Mouse (Mus musculus): ENCODE data around the gene Zfp710. TPM values are rescaled to one million over a fixed set of nuclear protein-coding genes. Genes with fewer than 3 reads are reported as not detected.
"Not testable (repeated sequence)": the region's sequence is repeated elsewhere in the genome, so short reads cannot be mapped to it uniquely, and the experiment has no call there.

Zfp710 gene
- total RNA-seq (2022) = 10 to 100 TPM; 18.5 to 37.8 (median 27.3) TPM

DNA sequence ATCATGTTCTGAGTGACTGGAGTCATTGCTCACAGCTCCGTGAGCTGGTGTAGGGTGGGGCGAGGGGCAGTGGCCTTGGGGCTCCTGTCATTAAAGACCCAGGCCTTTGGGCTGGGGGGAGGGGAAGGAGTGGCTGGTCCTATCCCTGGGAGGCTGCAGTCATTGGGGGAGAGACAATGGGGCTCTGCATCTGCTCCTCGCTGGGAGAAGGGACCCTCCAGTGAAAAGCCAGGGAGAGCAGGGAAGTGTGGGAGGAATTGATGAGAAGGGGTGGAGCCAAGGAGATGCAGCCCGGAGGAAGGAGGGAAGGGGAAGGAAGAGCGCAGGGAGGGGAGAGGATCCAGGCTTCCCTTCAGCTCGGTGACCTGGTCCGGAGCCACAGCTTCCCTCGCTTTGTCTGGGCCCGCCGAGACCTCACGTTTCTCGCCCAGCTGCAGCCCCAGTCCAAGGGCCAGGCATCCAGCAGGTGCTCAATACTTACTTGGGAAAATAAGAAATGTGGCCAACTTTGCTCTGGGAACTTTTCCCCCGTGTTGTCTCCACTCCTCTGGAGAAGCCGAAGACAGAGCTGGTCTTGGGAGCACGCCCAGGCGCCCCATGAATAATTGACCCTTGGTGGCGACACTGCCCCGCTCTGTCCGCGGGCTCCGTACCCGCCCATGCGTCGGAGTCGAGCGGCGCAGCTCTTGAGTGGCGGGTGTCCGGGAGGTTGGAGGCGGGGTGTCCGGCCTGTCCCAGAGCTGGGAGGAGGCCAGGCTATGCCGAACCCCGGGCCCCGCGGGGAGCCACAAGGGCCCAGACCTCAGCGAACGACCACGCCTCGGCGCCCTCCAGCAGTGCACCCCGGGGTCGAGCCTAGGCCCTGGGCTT, at the start of gene Zfp710:
Gene Zfp710, plus strand, starts transcription at position 294 of the 870 bp plus-strand sequence.
- DNase-seq (ENCODE audit: low spot score in 2 of 2) = peak; percentile 77 to 87

DNA sequence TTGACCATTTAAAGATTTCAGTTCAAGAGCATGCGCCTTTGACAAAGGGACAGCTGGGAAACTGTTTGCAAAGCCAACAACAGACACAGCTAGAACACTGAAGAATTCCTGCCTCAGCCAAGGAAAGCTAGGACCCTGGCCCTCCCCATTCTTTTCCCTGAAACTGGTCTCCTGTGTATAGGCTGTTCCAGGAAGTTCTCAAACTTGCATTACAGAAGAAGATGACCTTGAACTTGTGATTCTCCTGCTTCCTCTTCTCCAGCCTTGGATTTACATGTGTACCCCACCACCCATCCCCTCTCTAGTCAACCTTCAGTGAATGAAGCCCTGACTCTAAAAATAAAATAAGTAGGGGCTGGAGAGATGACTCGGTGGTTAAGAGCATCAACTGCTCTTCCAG, 49.3 kb upstream of the Zfp710 start:
- DNase-seq (ENCODE audit: low spot score in 2 of 2) = no peak

DNA sequence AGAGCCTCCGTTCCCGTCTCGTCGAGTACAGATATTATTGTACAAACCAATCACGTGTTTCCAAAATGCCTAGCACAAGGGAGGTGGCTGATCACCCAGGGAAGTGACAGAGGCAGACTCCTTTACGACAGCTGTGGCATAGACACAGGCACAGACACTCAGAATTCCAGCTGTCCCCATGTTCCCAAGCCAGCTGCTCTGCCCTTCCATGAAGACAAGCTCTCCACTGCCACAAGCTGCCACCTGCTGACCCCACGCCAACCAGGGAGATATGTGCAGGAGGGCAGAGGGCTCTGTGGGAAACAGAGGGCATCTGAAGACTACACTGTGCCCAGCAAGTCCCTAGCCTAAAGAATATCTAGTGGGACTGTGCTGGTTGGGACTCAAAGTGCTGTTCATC, 37.9 kb upstream of the Zfp710 start:
- no peak for DNase-seq (ENCODE audit: low spot score in 2 of 2)

DNA sequence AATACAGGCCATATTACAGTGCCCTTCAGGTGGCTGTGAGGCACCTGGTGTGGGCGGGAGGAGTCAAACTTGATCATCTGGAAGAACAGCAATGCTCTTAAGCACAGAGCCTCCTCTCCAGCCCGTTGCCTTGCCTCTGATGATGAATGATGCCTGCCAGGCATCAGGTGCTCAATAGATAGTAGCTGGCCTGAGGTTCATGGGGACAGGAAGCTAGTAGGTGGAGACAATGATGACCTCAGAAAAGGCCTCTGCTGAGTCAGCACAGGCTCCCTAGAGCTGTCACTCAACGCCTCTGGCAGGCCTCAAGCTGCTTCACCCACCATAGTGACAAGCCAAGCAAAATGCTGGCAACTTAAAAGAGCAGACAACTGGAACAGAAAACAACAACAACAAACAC, 36.9 kb upstream of the Zfp710 start:
- DNase-seq (ENCODE audit: low spot score in 2 of 2) = no peak

DNA sequence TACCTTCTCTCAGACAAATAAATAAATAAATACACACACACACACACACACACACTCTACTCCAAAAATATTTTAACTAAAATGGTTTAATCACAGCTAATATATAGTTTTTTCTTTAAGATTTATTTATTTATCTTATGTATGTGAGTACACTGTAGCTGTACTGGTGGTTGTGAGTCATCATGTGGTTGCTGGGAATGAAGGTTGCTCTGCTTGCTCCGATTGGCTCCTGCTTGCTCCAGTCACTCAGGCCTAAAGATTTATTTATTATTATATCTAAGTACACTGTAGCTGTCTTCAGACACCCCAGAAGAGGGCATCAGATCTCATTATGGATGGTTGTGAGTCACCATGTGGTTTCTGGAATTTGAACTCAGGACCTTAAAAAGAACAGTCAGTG, 36.1 kb upstream of the Zfp710 start:
- DNase-seq (ENCODE audit: low spot score in 2 of 2) = not testable (repeated sequence)

DNA sequence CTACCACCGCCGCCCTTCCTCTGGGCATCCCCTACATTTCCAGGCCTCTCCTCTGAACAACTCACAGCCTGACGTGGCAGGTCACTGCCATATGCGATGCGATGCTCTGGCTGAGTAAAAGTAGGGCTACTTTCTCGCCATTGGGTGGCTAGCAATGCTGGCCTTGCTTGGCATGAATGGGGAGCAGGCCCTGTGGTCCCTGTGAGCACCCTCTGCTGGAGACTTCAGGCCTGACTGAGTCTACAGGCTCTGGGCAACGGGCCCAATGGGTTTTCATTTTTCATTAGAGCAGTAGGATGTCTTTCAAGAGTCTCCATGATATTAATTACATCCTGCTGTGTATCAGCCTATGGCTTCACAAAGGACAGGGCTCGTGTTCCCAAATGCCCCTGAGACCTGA, 30.1 kb upstream of the Zfp710 start:
- peak in 1 of 2 experiments; percentile 10 for DNase-seq (ENCODE audit: low spot score in 2 of 2)

DNA sequence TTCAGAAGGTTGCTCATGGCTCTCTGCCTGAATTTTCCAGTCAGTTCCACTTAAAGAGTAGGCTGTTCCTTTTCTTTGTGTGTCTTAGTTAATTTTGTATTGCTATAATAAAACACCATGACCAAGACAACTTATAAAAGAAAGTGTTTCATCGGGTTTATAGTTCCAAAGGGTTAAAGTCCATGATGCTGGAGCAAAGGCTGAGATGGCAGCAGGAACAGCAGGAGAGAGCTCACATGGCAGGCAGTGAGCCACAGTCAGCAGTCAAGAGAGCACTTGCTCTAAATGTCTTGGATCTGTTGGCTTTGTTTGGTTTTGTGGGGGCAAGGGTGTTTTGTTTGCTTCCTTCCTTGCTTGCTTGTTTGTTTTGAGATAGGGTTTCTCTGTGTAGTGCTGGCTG, 26.9 kb upstream of the Zfp710 start:
- DNase-seq (ENCODE audit: low spot score in 2 of 2) = no peak

DNA sequence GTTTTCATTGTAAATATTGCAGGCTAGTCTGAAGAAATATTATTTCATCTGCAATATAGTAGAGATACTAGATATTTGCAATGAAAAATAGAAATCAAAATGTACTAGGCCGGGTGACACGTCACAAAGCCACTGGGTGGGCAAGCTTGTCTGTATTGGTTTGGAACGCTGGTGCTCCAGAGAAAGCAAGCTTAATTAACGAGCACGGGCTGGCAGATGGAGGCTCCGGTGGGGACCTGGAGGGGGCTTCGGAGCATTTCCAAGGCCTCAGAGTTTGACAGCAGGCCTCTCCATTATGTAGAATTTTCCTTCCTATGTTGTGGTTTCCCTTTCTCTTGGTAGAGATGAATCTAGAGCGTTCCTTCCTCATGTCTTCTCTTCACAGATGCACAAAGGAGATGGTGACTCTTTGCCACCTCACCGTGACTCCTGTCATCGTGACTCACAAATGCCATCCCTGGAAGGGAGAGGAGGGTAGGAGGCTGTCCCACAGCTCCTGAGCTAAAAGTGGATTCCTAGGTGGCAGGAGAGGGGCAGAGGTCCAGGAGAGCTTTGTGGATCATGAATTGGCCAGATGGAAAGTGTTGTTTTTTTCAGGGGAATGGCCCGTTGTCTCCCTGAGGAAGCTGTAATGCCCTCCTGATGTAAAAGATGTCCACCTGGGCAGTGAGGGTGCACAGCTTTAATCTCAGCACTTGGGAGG, 22.1 kb upstream of the Zfp710 start:
- no peak for DNase-seq (ENCODE audit: low spot score in 2 of 2)

DNA sequence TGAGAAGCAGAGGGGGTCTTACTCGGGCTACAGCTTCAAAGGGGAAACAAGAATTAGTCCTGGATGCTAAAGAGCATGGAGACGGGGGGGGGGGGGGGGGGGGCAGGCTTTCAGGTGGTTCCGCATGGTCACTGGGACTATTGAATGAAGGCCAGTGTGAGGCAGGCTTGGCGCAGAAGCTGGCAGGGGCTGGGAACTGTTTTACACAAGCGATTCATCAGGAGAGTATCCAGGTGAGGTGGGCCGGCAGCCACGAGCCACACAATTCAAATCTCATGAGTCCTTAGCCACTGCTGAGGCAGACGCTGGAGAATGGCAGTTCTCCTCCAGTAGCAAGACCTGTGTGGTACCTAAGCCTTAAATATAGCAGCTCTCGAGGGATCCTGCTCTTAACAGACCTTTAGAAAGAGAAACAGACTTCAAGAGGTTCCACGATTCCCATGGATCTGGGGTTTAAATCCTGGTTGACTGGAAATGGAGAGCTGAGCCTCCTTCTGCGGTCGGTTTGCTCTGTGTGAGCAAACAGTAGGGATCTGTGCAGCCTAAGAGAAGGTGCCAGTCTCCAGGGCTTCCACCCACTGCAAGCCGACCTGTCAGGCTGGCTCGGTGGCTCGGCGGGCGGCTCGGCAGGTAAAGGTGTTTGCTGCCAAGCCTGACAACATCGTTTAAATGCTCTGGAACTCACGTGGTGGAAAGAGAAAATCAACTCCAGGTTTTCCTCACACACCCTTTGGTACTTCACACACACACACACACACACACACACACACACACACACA, 19.6 kb upstream of the Zfp710 start:
- DNase-seq (ENCODE audit: low spot score in 2 of 2) = no peak

DNA sequence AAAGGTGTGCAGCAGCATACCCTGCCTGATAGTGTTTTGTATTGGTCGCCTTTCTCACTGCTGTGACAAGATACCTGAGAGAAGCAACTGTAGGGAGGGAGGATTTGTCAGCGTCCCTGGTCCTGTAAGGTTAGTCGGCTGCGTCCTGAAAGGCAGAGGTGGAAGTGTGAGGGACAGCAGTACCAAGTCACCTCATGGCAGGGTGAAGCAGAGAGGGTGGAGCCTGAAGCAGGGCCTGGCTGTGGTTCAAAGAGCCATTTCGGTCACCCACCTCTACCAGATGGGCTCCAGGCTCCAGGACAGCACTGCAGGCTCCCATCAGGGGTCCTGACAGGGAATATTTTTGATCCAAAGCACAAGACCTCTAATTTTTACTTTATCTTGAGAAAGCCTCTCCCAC, 13.9 kb upstream of the Zfp710 start:
- DNase-seq (ENCODE audit: low spot score in 2 of 2) = no peak

DNA sequence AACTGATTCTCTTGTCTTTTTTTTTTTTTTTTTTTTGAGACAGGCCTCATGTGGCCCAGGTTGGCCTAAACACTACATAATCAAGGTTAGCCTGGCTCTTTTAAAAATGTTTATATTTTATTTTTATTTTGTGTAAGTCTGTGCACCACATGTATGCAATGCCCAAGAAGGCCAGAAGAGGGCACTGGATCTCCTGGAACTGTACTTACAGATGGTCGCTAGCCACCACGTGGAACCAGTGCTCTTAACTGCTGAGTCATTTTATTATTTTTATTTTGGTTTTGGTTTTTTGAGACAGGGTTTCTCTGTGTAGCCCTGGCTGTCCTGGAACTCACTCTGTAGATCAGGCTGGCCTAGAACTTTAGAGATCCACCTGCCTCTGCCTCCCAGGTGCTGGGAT, 13.1 kb upstream of the Zfp710 start:
- DNase-seq (ENCODE audit: low spot score in 2 of 2) = peak in 1 of 2 experiments; percentile 10

DNA sequence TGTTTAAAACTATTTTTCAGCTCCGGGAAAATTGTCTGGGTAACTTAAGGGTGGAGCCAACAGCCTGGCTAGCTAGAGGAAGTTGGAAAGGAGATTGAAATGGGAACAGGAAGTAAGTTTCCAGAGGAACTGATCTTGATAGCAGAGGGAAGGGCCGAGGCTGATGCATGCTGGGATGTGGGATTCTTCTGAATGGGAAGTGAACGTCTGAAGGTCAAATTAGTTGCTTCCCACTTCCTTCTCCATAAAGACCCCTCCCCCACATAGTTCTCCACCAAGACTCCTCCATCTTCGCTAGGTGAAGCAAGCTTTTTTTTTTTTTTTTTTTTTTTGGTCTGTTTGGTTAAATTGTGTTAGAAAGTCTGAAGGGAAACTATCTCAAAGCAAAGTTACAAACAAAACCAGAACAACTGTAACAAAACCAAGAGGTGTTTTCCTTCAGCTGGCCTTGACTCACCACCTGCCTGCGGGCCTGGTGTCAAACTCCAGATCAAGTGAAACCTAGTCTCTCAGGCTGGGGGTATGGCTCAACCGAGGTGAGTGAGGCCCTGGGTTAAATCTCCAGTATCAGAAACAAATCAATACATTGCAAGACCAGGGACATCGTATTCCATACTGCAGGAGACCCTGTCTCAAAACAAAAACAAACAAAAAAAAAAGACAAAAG, 10.6 kb upstream of the Zfp710 start:
- no peak for DNase-seq (ENCODE audit: low spot score in 2 of 2)

DNA sequence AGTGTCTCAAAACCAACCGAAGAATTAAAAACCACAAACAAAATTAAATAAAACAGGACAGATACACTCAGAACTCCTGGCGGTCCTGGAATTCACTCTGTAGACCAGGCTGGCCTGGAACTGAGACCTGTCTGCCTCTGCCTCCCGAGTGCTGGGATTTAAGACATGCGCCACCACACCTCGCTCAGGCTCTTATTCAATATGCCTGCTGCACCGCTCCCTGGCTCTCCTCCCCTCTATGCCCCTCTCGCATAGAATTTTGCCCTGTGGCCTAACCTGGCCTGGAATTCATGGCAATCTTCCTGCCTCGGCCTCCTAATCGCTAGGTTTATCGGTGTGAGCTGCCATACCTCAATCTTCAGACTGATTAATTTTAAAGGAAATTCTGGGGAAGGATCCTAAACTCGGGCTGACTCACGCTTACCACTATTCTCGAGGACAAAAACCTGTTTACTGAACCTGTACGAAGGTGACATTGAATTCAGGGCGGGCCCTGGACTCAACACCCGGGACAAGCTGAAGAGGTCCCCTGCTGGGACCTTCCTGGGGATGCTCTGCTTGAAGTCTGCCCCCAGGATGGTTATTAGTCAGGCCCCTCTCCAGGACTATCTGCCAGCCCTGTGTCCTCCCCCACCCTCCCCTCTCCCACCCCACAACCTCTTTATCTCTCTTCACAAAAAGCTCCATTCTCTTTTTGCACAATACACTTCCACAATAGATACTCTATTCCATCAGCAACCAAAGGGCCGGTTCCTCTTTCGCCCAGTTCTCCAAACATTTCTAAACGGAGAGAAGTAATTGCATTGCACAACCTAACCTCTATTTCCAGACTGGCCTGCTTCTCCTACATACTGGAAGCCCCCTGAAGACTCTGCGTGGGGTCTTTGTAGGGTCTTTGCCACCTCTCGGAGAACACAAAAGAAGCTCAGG, 9.5 kb upstream of the Zfp710 start:
- DNase-seq (ENCODE audit: low spot score in 2 of 2) = no peak

DNA sequence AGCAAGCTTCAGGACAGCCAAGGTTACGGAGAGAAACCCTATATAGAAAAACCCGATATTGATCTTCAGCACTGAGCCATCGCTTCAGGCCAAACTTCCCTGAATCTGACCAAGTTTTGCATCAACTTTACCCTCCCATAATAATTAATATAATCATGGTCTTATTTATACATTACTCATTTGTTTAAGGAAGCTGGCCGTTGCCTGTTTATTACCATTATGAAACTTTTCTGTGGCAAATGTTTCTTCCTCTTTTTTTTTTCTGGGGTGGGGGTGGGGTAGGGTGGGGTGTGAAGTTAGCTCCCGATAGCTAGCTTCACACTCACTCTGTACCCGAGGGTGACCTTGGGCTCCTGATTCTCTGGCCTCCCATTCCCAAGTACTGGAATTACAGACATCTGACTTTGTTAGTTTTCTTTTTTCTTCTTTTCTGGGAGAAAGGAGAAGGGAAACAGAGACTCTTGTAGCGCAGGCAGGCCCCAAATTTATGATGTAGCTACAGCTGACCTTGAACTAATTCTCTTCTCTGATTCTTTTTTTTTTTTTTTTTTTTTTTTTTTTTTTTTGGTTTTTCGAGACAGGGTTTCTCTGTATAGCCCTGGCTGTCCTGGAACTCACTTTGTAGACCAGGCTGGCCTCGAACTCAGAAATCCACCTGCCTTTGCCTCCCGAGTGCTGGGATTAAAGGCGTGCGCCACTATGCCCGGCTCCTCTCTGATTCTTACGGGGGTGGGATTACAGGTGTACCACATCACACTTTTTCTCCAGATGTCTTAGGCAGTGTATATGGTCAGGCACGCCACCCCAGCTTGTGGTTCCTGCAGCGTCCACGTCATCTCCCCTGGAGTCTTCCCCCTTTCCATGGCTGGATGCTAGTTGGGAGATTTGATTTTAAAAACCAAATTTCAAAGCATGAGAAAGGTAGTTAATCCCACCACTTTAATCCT, 5.8 kb upstream of the Zfp710 start:
- DNase-seq (ENCODE audit: low spot score in 2 of 2) = no peak

DNA sequence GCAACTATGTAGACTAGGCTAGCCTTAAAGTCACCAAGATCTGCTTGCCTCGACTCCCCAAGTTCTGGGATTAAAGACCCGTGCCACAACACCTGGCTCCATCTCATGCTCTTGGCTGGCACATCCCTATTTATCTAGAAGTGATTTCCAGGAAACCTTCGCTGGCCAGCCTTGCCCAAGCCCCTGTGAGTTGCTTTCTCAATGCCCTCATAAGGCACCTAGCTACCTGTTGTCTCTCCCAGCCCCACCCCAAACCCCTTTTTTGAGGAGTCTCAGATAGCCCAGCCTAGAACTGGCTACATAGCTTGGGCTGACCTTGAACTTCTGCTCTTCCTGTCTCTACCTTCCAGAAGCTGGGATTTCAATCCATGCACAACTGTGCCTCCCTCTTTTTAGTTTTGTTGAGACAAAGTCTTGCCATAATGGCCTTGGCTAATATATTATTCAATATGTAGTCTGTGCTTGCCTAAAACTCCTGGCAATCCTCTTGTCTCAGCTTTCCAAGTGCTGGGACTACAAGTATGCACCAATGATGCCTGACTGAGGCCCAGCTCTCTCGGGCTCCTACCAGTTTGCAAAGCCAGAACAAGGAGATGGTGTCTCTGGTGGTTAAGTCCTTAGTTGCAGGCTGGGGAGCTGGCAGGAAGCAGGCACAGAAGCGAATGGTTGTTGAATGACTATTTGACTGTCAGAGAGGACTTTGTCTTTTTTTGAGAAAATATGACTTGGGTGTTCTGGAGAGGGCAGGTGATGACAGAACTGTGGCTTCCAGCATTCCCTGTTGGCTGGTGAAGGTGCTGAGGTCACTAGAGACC, 786 bp upstream of the Zfp710 start:
- no peak for DNase-seq (ENCODE audit: low spot score in 2 of 2)

DNA sequence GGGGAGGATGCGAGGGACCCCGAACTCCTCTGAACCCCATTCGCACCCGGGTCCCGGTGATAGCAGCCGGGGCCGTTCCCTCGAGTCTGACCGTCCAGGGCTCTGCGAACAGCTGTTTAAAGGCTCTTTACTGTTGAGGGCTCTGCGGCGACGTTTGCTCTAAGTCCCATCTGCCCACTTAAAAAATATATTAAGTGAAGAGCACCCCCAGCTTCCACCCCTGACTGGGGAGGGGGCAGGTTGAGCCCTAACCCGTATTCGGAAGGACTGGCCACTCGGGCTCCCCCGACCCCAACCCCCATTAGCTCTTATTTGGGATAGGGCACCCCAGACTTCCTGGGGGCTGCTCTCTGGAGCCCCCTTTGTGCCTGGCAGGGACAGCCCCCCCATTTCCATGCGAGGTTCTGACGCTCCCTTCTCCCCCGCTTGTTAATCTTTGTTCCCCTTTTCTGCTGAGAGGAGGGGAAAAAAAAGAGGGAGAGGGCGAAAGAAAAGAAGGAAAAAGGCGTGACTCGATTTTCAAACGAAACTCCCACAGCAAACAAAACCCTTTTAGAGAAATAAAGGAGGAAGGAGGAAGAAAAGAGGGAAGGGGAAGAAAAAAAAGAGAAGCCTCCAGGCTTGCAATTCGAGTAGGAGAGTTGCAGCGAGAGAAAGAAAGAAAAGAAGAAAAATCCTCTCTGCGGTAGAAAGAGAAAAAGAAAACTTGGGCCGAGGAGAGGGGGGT, 940 bp downstream of the Zfp710 start:
- DNase-seq (ENCODE audit: low spot score in 2 of 2) = peak; percentile 19 to 33

DNA sequence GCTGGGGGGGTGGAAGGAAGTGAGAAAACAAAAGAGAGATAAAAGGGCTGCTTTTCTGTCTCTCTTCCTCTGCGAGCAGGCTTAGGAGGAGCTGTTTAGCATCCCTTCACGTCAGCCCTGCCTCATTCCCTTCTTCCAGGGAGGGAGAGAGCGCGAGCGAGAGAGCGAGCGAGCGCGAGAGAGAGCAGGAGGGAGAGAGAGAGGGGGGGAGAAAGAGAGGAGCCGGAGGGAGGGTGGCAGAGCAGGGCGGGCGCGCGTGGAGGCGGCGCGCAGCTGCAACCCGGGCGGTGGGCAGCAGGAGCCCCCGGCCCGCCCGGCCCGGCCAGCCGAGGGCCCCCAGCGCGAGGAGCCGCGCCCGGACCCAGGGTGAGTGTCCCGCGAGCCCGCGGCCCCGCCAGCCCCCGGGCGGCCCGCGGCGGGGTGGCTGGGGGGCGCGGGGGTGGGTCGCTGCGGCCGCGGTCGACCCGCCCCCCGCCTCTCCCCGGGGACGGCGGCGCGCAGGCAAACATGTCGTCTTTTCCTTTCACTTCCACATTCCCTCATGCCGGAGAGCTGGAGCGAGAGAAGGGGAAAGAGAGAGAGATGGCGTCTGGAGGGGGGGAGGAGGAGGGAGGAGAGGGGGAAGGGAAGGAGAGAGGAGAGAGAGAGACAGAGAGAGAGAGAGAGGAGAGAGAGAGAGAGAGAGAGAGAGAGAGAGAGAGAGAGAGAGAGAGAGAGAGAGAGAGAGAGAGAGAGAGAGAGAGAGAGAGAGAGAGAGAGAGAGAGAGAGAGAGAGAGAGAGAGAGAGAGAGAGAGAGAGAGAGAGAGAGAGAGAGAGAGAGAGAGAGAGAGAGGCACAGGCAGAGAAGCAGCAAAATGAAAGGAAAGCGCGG, 1.7 kb downstream of the Zfp710 start:
- DNase-seq (ENCODE audit: low spot score in 2 of 2) = peak; percentile 33

Measured in gastrocnemius, adult 8-10 months (tissue).